Mouse (Mus musculus) hematopoietic stem cell, adult 5-6 weeks (primary cell): ENCODE results near the gene Lamc1. TPM values are rescaled to one million over a fixed set of nuclear protein-coding genes. Genes with fewer than 3 reads are reported as not detected.
A peak's percentile ranks its signal among the peaks of the same experiment; 100 is the strongest.
"Not testable (repeated sequence)": the region's sequence is repeated elsewhere in the genome, so short reads cannot be mapped to it uniquely, and the experiment has no call there.

ENCODE experiments used
- ATAC-seq, 2 experiments: fragments of 125-278 bp in 1 of 2; replicated peaks in 1 of 2; 2 replicates each; pipeline ENCODE4 v1.8.0; 2016 to 2017; ENCODE audit warnings: inconsistent platforms in 2 of 2, mild to moderate bottlenecking in 2 of 2, moderate number of reproducible peaks in 2 of 2, low read depth in 1 of 2, moderate TSS enrichment in 1 of 2; ENCODE audit not compliant: low FRiP score in 2 of 2, poor library complexity in 2 of 2, severe bottlenecking in 2 of 2, insufficient read depth in 1 of 2, low TSS enrichment in 1 of 2
- total RNA-seq: library from RNA; stranded (forward); fragments of 172-1452, 232-1000 nt; gene quantifications from 2 replicates; pipeline ENCODE4 v1.2.3, GENCODE M21; 2017

Lamc1 gene
- total RNA-seq, 1 experiment from 2014 or later, result 5.5 TPM

DNA sequence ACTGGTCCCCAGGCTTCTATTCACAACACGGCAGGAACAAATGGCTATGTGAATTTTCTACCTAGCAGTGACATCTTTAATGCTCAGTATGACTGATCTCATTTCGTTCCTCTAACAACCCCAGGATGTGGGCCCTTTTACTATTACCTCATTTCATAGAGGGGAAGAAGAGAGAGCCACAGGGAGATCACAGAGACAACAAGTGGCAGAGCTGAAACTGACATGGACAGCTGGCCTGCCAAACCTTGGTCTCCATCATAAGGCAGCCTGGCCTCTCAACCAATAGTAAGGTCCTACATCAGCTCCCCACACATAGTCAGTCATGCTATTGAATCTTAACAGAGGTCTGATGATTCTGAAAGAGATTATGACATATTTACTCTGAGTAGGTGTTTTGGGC lies 12.4 kb upstream of the Lamc1 start:
- ATAC-seq, result no peak

DNA sequence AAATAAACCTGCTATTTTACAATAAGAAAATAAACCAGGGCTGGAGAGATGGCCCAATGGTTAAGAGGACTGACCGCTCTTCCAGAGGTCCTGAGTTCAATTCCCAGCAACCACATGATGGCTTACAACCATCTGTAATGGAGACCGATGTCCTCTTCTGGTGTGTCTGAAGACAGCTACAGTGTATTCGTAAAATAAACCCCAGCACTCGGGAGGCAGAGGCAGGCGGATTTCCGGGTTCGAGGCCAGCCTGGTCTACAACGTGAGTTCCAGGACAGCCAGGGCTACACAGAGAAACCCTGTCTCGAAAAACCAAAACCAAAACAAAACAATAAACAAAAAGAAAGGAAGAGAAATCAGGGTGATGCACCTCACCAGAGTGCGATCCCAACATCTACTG lies 2.9 kb upstream of the Lamc1 start:
- not testable (repeated sequence) for ATAC-seq

DNA sequence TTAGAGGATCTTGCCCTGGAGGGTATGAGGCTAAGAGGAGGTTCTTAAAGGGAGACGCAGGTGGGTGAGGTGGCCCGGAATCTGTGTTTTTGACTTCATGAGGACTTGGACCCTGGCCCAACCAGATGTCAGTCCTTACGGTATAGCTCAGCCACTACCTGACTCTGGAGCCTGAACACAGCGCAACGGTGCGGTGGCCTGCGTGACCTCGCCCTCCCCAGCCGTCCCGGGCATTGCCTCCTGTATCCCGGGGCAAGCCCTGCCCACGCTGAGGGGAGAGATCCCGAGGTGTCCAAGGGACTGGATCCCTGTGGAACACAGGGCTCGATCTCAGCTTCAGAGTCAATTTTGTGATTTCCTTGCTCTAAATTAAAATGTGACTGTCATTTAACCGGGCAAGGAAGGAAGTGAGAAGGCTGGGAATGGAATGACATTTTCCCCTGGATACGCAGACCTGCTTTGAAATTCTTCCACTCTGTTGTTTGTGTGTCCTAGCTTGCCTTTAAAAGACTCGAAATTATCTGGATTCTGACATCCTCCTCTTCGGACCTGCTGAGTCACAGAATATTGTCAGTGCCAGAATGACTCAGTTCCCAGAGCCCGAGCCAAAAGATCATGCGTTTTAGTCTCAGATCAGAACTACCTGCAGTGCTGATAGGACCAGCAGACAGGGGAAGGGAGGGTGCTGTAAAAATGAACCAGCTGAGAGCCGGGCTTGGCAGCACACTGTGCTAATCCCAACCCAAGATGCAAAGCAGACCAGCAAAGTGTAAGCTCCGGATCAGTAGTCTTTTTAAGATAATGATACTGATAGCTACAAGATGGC lies 923 bp upstream of the Lamc1 start:
- ATAC-seq, result peak; percentile 54 to 62

DNA sequence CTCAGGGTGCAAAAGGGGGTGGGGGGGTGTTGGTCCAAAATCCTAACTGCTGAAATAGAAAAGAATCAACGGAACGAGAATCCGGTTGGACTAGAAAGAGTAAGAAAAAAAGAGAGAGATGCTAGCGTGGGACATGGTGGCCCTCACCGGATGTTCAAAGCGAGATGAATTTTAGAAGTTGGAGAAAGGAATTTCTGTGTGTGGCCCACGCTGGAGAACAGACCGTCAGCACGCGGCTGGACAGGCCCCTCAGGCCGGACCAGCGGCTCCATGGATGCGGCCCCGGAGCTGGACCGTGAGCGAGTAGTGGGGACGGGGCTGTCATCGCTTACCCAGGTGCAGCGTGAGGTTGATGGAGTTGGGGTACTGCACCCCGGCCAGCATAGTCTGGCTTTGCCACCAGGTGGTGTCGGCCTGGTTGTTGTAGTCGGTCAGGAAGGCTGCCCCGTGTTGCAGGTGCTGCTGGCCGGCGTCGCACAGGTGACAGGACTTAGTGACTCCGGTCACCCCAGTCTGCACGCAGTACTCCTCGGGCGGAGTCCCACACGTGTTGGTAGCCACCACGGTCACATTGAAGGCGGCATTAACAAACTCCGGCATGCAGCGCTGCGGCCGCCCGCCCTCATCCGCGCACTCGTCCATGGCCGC lies 666 bp downstream of the Lamc1 start:
- peak; percentile 60 to 61 for ATAC-seq

DNA sequence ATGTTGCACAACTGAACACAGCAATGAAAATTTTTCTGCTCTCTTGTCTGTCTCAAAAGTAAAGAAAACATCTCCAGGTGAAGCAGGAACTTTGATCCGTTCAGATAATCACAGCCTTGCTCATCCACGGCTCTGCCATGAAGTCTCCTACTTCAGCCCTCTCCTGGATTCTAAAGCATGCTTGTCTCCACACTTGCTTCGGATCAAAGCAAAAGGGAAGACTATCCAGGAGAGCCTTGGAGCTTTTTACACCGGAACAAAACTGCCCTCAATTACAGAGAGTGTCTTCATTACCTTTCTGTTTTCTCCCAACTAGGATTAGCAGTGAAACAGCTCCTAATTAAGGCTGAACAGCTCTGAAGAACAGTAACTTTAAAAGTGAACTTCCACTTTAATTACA lies 1.4 kb downstream of the Lamc1 start:
- no peak for ATAC-seq

DNA sequence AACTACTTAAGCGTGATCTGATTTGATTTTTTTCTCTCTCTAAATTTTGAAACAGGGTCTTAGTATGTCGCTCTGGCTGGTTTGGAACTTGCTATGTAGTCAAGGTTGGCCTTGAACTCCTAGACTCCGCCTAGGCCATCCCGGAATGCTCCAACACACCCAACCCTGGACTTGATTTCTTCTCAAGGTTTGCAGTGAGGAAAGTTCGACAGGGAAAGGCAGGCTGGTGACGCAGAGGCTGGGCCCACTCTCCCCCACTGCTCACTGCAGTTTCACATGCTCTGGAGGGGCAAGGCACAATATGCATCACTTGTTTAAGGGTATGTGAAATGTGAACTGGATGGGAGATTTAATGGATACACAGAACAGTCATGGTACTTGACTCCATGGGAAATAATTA lies 3.3 kb downstream of the Lamc1 start:
- no peak for ATAC-seq

DNA sequence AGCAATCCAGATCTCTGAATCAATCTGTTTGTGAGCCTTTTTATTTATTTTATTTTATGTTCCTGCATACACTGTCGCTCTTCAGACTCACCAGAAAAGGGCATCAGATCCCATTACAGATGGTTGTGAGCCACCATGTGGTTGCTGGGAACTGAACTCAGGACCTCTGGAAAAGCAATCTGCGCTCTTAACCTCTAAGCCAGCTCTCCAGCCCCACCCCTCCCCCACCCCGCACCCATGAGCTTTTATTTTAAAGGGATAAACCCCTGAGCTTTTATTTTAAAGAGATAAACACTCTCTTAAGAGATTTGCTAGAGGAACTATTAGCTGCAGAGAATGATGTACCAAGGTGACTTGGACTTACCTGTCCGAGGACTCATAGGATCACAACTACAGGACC lies 5.5 kb downstream of the Lamc1 start:
- no peak for ATAC-seq

DNA sequence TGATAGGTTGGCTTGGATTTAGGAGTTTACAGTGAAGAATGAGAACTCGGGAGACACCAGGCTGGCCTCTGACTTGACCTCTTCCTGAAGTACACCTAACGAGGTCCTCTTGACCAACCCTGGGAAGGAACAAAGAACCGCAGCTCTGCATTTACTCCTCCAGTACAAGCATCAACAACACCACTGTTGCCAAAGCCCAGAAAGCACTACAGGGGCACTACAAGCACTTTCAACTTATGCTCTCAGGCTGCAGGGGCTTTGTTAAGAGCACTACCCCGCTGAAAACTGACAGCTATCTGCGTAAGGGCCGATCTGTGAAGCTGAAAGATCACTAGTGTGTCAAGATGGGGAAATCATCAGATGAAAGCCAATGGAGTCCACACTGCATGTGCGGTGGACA lies 6.4 kb downstream of the Lamc1 start:
- ATAC-seq, result no peak

DNA sequence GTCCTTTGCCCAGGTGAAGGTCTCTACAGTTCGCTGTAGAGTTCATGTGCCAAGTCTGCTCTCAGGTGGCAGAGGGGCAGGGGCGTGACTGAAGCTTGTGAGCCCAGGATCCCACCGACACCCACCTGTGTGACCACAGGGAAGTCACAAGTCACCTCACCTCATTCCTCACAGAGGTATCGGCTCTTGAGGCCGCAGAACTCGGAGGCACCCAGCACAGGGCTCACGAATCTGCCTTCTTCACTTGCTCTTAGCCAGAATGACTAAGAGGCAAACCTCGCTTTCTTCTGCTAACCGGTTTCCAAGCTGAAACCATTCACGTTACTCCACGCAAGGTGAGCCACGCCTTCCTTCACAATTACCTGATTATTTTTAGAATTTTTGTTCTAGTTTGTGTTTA lies 11.2 kb downstream of the Lamc1 start:
- ATAC-seq, result no peak

DNA sequence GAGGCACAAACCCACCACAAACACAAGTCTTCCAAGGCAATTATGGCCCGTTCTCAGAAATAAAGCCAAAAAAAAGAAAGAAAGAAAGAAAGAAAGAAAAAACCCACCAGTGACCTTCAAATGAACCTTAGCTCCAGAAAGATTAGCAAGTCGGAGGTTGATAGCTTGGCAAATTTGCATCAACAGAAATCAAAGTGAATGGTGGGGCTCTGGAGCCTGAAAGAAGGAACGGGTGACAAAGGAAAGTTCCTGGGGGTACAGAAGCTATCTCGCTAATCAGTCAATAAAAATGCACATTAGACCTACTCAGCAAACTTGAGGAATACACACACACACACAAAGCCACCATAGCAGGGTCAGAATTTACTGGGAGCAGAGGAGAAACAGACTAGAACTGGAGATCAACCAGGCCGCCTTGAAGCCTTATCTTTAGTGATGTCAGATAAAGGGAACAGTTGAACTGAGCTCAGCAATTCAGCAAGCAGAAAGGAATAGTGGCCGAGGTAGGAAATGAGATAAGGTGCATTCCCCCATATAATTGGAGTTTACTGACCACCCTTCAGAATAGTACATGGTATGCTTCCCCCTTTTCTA lies 11.9 kb downstream of the Lamc1 start:
- ATAC-seq, result no peak

DNA sequence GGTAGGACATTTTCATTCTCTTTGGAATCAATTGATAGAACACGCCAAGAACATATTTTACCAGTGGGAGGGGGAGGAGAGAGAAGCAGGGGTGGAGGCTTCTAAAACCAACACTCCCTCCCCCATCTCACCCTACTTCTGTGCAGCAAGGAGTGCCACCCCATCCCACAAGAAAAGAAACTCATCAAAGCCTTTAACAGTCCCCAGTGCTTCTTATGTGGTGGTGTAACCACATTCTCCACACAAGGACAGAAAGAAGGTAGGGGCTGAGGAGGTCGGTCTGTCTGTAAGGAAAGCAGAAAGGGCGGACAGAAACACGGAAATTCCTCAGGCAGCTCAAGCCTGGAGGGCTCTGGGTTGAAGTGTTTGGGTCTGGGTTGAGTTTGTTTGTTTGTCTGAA lies 12.5 kb downstream of the Lamc1 start:
- ATAC-seq, result no peak

DNA sequence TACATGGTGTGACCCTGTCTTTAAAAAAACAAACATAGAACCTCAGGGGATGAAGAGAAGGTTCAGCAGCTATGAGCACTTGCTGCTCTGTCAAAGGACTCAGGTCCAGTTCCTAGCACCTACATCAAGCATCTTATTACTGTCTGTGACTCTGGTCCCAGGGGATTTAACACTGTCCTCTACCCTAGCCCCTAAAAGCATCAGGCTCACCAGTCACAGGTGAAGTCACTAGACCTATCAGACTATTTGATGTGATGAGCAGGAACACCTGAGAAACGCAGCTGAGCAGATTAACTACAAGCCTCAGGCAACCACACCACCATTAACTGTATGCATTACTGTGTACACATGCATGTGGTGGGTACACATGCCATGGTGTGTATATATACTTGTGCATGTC lies 13.8 kb downstream of the Lamc1 start:
- no peak for ATAC-seq

DNA sequence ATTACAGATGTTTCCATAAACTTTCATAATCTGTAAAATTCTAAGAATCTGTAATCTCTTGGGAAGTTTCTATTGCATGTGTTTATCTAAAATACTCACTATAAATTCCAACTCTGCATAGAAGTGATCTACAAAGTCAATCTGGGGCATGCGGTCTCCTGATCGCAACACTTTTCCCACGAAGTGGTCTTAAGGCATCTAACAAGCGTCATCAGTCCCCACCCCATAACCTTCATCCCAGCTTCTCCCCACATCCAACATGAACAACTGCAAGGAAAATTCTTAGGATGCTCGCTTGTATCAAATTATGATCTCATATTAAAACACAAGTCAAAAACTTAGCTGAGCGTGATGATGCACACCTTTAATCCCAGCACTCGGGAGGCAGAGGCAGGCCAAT lies 14.3 kb downstream of the Lamc1 start:
- no peak for ATAC-seq

DNA sequence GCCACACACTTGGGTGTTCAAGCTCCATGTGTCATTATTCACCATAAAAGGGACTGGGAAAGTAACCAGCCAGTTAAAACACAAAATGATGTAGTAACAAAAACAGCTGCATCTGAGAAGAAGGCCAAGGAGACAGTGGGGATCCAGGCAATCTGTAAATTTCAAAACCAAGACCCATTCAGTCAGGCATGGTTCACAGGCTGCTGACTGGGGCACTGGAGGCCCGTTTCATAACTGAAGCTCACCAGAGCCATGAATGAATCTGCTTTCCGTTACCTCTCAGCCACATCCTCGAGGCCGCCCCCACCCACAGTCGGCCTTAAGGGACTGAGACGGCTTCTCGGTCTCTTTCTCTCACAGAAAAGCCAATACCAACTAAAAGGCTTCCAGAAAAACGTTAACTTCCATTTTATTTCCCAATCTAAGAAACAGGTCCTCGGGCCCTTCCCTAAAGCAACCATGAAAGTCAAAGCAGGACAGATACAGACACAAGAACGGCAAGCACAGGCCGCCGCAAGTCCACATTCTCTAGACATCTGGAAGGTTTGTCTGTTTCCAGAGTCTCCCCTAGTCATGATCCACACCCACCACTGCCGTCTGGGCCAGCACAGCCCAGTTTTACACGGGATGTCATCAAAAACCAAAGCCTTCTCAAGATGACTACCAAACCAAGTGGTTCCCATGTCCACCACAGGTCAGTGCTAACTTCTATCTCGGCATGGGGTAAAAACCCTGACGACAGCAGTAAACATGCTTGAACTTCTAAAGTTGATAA lies 14.9 kb downstream of the Lamc1 start:
- no peak for ATAC-seq

DNA sequence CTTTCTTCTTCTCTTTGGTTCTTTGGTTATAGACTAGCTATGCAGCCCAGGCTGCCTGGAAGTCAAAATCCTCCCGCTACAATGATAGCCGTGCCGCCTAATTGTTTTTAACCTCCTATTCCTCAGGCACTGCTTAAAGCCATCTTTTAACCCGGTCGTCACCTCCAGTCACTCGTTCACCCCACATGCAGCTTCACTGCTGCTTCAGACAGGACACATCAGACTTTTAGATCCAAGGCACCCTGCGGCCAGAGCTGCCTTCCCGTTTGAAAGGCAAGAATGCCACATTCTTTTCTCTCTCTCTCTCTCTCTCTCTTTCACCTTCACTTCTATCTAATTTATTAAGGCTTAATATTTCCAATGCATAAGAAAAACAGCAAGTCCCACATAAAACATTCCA lies 15.6 kb downstream of the Lamc1 start:
- no peak for ATAC-seq

DNA sequence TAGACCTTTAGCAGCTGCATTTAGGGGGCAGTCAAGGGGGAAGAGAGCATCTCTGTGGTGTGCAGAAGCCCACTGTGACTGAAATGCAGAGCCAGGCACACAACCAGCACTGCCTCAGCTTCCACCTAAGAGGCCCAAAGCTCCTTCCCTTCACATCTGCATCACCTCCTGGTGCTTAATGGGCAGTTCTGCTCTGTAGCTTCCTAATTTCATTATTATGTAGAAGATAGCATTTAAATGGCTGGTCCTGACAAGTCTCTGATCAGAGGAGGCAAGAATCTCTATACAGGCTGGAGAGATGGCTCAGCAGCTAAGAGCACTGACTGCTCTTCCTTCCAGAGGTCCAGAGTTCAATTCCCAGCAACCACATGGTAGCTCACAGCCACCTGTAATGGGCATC lies 16.3 kb downstream of the Lamc1 start:
- no peak for ATAC-seq

DNA sequence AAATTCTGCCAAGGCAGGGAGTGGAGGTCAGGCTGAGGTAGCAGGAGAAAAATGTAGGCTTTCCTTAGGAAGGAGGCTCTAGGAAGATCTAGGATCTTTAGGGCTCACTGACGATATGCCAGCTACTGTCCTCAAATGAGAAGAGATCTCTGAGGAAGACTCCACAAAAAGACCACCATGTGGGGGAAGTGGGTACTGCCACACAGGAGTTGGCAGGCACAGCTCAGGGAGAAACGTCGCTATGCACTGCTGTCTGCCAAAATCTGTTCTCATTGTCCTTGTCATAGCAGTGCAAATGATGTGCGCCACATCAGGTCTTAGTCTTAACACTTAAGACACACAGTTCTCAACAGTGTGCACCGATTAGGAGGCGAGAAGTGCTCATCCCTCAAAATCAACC lies 17.5 kb downstream of the Lamc1 start:
- no peak for ATAC-seq

DNA sequence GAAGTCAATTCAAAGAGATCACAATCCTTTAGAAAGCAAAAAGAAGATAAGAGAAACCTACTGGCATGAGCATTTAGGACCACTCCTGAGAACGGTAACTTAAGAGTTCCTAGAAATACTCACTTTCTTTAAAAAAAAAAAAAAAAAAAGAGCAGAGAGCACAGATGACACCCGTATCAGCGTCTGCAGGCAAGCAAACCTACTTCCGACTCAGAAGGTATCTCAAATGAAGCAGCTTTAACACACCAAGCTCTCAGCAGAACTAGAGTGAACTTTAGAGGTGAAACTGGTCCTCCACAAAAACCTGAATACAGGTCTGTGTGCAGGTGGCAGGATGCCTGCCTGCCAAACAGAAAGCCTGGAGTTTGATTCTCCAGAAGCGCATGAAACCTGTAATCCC lies 19.6 kb downstream of the Lamc1 start:
- no peak for ATAC-seq
